Mouse (Mus musculus) megakaryocyte, embryonic 14.5 days (primary cell): ENCODE measurements around the gene C2.

Experiments used
- FLI1 ChIP-seq: IDR thresholded peaks from 2 replicates; pipeline ENCODE4 v1.6.1; 2012; ENCODE audit warnings: low read length, inconsistent platforms, mixed read lengths
- GATA1 ChIP-seq: IDR thresholded peaks from 3 replicates; pipeline ENCODE4 v1.6.1; 2012; ENCODE audit warnings: mixed read lengths, low read length, inconsistent platforms, borderline replicate concordance

DNA sequence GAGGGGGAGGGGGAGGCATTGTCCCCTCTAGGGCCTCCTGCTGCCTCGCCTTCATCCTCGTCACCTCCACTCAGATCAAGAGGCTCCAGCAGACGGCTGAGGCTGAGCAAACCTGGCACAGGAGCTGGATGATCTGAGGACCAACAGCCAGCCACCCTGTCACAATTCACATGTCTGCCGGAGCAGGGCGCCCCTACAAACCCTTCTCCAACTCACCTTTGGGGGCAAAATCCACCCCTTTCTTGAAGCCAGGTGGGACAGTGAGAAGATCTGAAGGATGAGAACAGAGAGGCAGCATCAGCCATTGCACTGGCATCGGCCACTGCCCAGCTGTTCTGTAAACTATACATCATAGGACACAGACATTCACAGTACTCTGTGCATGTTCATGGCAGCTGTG is 50.9 kb downstream of the C2 start:
- no peak for TF ChIP-seq GATA1
- no peak for TF ChIP-seq FLI1
